Mouse (Mus musculus): ENCODE results near the gene Lrrc8d. TPM values are rescaled to one million over a fixed set of nuclear protein-coding genes. Genes with fewer than 3 reads are reported as not detected.

The Lrrc8d gene
- polyA plus RNA-seq, 1 experiment from 2014 or later: 35.7 TPM

DNA sequence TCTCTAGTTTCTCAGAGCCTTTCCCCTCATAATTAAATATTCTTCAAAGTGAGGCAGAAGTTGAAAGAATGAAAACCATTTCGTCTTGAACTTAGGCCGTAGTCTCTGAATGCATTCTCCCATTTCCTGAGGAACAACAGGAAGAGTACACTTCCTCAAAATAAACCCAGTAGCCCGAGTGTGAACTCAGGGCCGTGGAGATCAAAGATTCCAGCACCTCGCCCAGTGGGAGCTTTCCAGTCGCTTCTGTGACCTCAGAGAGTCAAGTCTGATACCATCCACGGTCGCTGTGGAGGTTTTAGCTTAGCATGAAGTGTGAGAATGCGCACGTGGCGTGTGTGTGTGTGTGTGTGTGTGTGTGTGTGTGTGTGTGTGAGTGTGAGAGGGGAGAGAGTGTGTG lies 45.6 kb downstream of the Lrrc8d start:
- Histone ChIP-seq H3K36me3 (ENCODE audit: control insufficient read depth, insufficient read depth, low read length) (no peaks in the 10 kb centered on the region), H3K27ac (ENCODE audit: low read depth, low read length) (no peak overlapping the region), H3K4me1 (ENCODE audit: control insufficient read depth, insufficient read depth, low read length) (peaks cover 5% of the 10 kb centered on the region), H3K4me2 (ENCODE audit: low read depth, low read length) (no peak overlapping the region), H3K9me3 (ENCODE audit: control insufficient read depth, low read length) (no peaks in the 10 kb centered on the region), H3K27me3 (ENCODE audit: control insufficient read depth, insufficient read depth, low read length) (no peaks in the 10 kb centered on the region), H3K9ac (replicated peaks; ENCODE audit: low read depth, low read length) (no peak overlapping the region), H3K4me3 (ENCODE audit: low read depth, low read length) (no peak overlapping the region)
- WGBS: 74% methylated on average over 11 of the region's 11 CpGs
- no peak for ATAC-seq (ENCODE audit: low read depth)

DNA sequence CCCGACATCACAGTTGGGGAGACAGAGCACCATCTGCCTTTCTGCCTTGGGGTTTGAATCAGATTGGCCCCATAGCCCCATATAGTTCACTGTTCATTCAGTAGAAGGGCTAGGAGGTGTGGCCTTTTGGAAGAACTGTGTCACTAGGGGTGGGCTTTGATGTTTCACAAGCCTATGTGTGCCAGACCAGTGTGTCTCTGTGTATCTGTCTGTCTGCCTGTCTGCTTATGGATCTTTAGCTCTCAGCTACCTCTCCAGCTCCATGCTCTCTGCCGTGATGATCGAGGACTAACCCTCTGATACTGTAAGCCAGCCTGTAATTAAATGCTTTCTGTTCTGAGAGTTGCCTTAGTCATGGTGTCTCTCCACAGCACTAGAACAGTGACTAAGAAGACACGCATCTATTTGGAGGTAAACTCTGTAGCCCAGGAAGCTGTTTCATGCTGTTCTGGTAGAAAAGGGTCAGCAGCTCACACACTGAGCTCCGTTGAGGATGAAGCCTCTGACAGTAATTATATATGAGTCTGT lies 46.2 kb downstream of the Lrrc8d start:
- WGBS: 73% methylated on average over 5 of the region's 5 CpGs

DNA sequence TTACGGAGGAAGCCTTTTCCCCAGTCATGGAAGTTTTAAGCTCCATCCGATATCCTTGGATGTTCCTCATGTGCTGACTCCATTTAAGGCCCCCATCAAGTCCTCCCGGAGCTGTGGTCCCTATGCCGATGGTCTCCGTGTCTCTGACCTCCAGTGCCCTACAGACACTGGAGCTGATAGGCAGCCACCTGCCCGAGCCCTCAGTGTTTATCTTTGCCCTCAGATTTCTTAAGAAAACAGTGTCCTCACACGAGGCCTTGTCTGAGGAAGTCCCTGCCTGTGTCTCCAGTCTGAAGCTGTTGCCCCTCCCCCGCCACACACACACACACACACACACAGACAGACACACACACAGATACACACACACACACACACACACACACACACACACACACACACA lies 55.0 kb downstream of the Lrrc8d start:
- H3K9me3 ChIP-seq (ENCODE audit: control insufficient read depth, low read length): no peaks in the 10 kb centered on the region
- H3K4me1 ChIP-seq (ENCODE audit: control insufficient read depth, insufficient read depth, low read length): no peaks in the 10 kb centered on the region
- no peak overlapping the region for H3K4me3 ChIP-seq (ENCODE audit: low read depth, low read length)
- 71% methylated on average over 8 of the region's 8 CpGs for WGBS
- no peak overlapping the region for H3K4me2 ChIP-seq (ENCODE audit: low read depth, low read length)
- no peak overlapping the region for H3K27ac ChIP-seq (ENCODE audit: low read depth, low read length)
- no peak for ATAC-seq (ENCODE audit: low read depth)
- no peak overlapping the region for H3K9ac ChIP-seq (replicated peaks; ENCODE audit: low read depth, low read length)
- H3K27me3 ChIP-seq (ENCODE audit: control insufficient read depth, insufficient read depth, low read length): no peaks in the 10 kb centered on the region
- H3K36me3 ChIP-seq (ENCODE audit: control insufficient read depth, insufficient read depth, low read length): no peaks in the 10 kb centered on the region; the same call in 1 of the 2 replicates

More for the DNA sequence above, 46.2 kb downstream of the Lrrc8d start:
- H3K27ac ChIP-seq (ENCODE audit: low read depth, low read length): no peak overlapping the region
- H3K4me3 ChIP-seq (ENCODE audit: low read depth, low read length): no peak overlapping the region
- no peak overlapping the region for H3K4me2 ChIP-seq (ENCODE audit: low read depth, low read length)
- no peaks in the 10 kb centered on the region for H3K9me3 ChIP-seq (ENCODE audit: control insufficient read depth, low read length)
- no peak for ATAC-seq (ENCODE audit: low read depth)
- no peaks in the 10 kb centered on the region for H3K27me3 ChIP-seq (ENCODE audit: control insufficient read depth, insufficient read depth, low read length)
- no peak overlapping the region for H3K9ac ChIP-seq (replicated peaks; ENCODE audit: low read depth, low read length)
- H3K36me3 ChIP-seq (ENCODE audit: control insufficient read depth, insufficient read depth, low read length): no peaks in the 10 kb centered on the region
- H3K4me1 ChIP-seq (ENCODE audit: control insufficient read depth, insufficient read depth, low read length): no peaks in the 10 kb centered on the region; the same call in 1 of the 2 replicates

GRCm38 (mm10) chr5:105755491-105755890 lies 55.7 kb downstream of the Lrrc8d start:
- no peaks in the 10 kb centered on the region for H3K4me1 ChIP-seq (ENCODE audit: control insufficient read depth, insufficient read depth, low read length)
- no peak for ATAC-seq (ENCODE audit: low read depth)
- H3K27me3 ChIP-seq (ENCODE audit: control insufficient read depth, insufficient read depth, low read length): no peaks in the 10 kb centered on the region
- H3K27ac ChIP-seq (ENCODE audit: low read depth, low read length): no peak overlapping the region
- H3K9ac ChIP-seq (replicated peaks; ENCODE audit: low read depth, low read length): no peak overlapping the region
- WGBS: 80% methylated on average over 6 of the region's 6 CpGs
- H3K4me3 ChIP-seq (ENCODE audit: low read depth, low read length): no peak overlapping the region
- H3K36me3 ChIP-seq (ENCODE audit: control insufficient read depth, insufficient read depth, low read length): no peaks in the 10 kb centered on the region; the same call in 1 of the 2 replicates
- H3K9me3 ChIP-seq (ENCODE audit: control insufficient read depth, low read length): no peaks in the 10 kb centered on the region
- H3K4me2 ChIP-seq (ENCODE audit: low read depth, low read length): no peak overlapping the region

- H3K9me3 ChIP-seq (ENCODE audit: control insufficient read depth, low read length): no peaks in the 10 kb centered on the region
- 90% methylated on average over 17 of the region's 17 CpGs for WGBS
- no peaks in the 10 kb centered on the region for H3K27me3 ChIP-seq (ENCODE audit: control insufficient read depth, insufficient read depth, low read length)
- ATAC-seq (ENCODE audit: low read depth): no peak
- H3K27ac ChIP-seq (ENCODE audit: low read depth, low read length): no peak overlapping the region
- no peak overlapping the region for H3K4me3 ChIP-seq (ENCODE audit: low read depth, low read length)
- H3K9ac ChIP-seq (replicated peaks; ENCODE audit: low read depth, low read length): no peak overlapping the region
- H3K4me2 ChIP-seq (ENCODE audit: low read depth, low read length): no peak overlapping the region
- H3K4me1 ChIP-seq (ENCODE audit: control insufficient read depth, insufficient read depth, low read length): peaks cover 10% of the 10 kb centered on the region
- H3K36me3 ChIP-seq (ENCODE audit: control insufficient read depth, insufficient read depth, low read length): no peaks in the 10 kb centered on the region; the same call in 1 of the 2 replicates
Measured at GRCm38 (mm10) chr5:105757978-105758377, 58.2 kb downstream of the Lrrc8d start.

DNA sequence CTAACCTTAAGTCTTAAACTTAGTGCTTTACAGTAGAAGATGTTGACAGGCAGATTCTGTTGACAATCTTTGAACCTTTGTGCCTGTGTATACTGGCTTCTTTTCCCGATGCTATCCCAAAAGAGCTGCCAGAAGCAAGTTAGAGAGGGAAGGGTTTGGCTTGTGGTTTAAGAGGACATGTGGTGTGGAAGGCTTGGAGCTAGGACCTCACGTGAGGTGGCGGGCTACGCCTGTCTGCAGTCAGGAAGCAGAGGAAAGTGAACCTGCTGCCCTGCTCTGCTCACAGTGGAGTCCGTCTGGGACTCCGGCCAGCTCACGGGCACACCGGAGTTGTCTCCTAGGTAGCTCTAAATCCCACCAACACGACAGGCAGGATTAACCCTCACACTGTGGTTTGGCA lies 59.1 kb downstream of the Lrrc8d start:
- H3K9me3 ChIP-seq (ENCODE audit: control insufficient read depth, low read length): no peaks in the 10 kb centered on the region
- H3K4me1 ChIP-seq (ENCODE audit: control insufficient read depth, insufficient read depth, low read length): peaks cover 10% of the 10 kb centered on the region
- no peak overlapping the region for H3K4me2 ChIP-seq (ENCODE audit: low read depth, low read length)
- H3K9ac ChIP-seq (replicated peaks; ENCODE audit: low read depth, low read length): no peak overlapping the region
- WGBS: 76% methylated on average over 9 of the region's 9 CpGs
- H3K36me3 ChIP-seq (ENCODE audit: control insufficient read depth, insufficient read depth, low read length): no peaks in the 10 kb centered on the region; the same call in 1 of the 2 replicates
- no peaks in the 10 kb centered on the region for H3K27me3 ChIP-seq (ENCODE audit: control insufficient read depth, insufficient read depth, low read length)
- no peak for ATAC-seq (ENCODE audit: low read depth)
- H3K27ac ChIP-seq (ENCODE audit: low read depth, low read length): no peak overlapping the region
- H3K4me3 ChIP-seq (ENCODE audit: low read depth, low read length): no peak overlapping the region

DNA sequence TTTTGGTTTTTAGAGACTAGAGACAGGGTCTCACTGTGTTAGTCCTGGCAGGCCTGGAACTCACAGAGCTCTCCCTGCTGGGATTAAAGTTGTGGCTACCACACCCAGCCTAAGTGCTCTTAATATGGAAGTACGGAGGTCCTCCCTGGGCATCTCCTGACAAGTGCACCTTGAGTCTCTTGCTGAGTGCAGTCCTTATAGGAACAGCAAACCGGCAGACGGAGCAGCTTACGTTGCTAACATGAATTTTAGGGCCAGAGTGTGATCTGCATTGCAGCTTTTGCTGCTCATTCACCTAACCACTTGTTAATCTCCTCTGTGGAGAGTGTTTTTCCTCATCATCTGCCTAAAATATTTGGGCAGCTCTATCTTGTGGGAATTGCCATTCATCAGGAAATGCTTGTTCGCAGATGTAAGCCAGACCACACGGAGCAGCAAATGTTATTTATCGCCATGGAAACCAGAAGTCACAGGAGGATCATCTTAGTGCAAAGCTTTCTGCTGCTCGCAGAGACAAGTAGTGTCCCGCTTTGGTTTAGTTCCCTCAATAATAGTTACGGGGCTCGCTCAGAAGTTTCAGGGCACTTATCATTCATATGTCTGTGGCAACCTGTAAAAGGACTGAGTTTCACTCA lies 62.2 kb downstream of the Lrrc8d start:
- WGBS: 26% methylated on average over 11 of the region's 11 CpGs
- Histone ChIP-seq H3K4me1 (ENCODE audit: control insufficient read depth, insufficient read depth, low read length) (peaks cover 13% of the 10 kb centered on the region), H3K27me3 (ENCODE audit: control insufficient read depth, insufficient read depth, low read length) (no peaks in the 10 kb centered on the region), H3K9ac (replicated peaks; ENCODE audit: low read depth, low read length) (no peak overlapping the region), H3K4me3 (ENCODE audit: low read depth, low read length) (no peak overlapping the region), H3K4me2 (ENCODE audit: low read depth, low read length) (no peak overlapping the region), H3K36me3 (ENCODE audit: control insufficient read depth, insufficient read depth, low read length) (no peaks in the 10 kb centered on the region), H3K9me3 (ENCODE audit: control insufficient read depth, low read length) (no peaks in the 10 kb centered on the region), H3K27ac (ENCODE audit: low read depth, low read length) (no peak overlapping the region)
- no peak; the same call in 1 of the 2 replicates for ATAC-seq (ENCODE audit: low read depth)

DNA sequence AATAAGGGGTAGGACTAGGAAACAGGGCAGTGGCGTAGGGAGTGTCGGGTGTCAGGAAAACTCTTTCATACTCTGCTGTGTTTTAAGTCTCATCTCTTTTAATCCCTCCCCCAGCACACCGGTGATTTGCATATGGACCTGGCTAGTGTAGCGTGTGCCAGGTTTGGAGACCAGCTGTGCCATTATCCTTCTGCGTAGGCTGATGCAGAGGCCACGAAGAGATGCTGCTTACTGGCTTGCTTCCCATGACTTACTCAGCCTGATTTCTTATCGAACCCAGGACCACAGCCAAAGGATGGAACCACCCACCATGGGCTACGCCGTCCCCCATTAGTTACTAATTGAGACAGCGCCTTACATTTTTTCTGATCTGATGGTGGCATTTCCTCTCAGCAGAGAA lies 64.6 kb downstream of the Lrrc8d start:
- no peaks in the 10 kb centered on the region for H3K36me3 ChIP-seq (ENCODE audit: control insufficient read depth, insufficient read depth, low read length)
- no peaks in the 10 kb centered on the region for H3K27me3 ChIP-seq (ENCODE audit: control insufficient read depth, insufficient read depth, low read length)
- H3K4me1 ChIP-seq (ENCODE audit: control insufficient read depth, insufficient read depth, low read length): peaks cover 13% of the 10 kb centered on the region
- H3K4me3 ChIP-seq (ENCODE audit: low read depth, low read length): no peak overlapping the region
- ATAC-seq (ENCODE audit: low read depth): 0 out of 2 replicates have a peak, but pooled peaks have one; percentile 22
- H3K9me3 ChIP-seq (ENCODE audit: control insufficient read depth, low read length): no peaks in the 10 kb centered on the region
- H3K27ac ChIP-seq (ENCODE audit: low read depth, low read length): peak overlapping the region; percentile 16; the same call in 1 of the 2 replicates
- 64% methylated on average over 10 of the region's 10 CpGs for WGBS
- no peak overlapping the region for H3K4me2 ChIP-seq (ENCODE audit: low read depth, low read length)
- H3K9ac ChIP-seq (replicated peaks; ENCODE audit: low read depth, low read length): no peak overlapping the region

- Histone ChIP-seq H3K27ac (ENCODE audit: low read depth, low read length) (no peak overlapping the region), H3K27me3 (ENCODE audit: control insufficient read depth, insufficient read depth, low read length) (no peaks in the 10 kb centered on the region), H3K9ac (replicated peaks; ENCODE audit: low read depth, low read length) (no peak overlapping the region), H3K9me3 (ENCODE audit: control insufficient read depth, low read length) (no peaks in the 10 kb centered on the region), H3K4me1 (ENCODE audit: control insufficient read depth, insufficient read depth, low read length) (peaks cover 13% of the 10 kb centered on the region), H3K36me3 (ENCODE audit: control insufficient read depth, insufficient read depth, low read length) (no peaks in the 10 kb centered on the region), H3K4me3 (ENCODE audit: low read depth, low read length) (no peak overlapping the region), H3K4me2 (ENCODE audit: low read depth, low read length) (no peak overlapping the region)
- WGBS: 79% methylated on average over 5 of the region's 5 CpGs
- ATAC-seq (ENCODE audit: low read depth): peak; percentile 18; the same call in 1 of the 2 replicates
Measured at GRCm38 (mm10) chr5:105765386-105765785, 65.6 kb downstream of the Lrrc8d start.
